Mouse (Mus musculus) c-Kit-positive CD71-positive TER-119-positive erythroid progenitor cells, embryonic 14.5 days (primary cell): ENCODE measurements around the gene Krtcap2.

Source experiments
- DNase-seq: peaks from one replicate; pipeline ENCODE4 v3.0.0-alpha.2; 2013; ENCODE audit warnings: low spot score

Gene Krtcap2

GRCm38 (mm10) chr3:89250435-89251040, 4.8 kb downstream of the Krtcap2 start:
- peak; percentile 59 for DNase-seq

- no peak for DNase-seq
These were observed 5.7 kb downstream of the Krtcap2 start for GRCm38 (mm10) chr3:89251365-89251895.

DNA sequence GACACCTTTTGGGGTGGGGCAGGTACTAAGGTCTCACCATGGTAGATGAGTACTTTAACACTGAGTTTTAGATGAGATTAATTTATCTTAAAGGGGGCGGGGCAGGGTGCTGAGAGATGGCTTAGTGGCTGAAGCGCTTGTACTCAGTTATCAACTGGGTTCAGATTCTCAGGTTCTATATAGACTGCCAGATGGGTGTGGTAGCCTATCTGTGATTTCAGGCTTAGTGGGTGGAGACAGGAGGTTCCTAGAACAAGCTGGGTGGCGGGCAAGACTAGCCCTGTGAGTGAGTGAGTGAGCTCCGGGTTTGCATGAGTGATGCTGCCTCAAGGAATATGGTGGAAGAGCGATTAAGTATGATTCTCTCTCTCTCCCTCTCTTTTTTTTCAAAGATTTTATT, 9.2 kb downstream of the Krtcap2 start:
- DNase-seq, result peak; percentile 35

DNA sequence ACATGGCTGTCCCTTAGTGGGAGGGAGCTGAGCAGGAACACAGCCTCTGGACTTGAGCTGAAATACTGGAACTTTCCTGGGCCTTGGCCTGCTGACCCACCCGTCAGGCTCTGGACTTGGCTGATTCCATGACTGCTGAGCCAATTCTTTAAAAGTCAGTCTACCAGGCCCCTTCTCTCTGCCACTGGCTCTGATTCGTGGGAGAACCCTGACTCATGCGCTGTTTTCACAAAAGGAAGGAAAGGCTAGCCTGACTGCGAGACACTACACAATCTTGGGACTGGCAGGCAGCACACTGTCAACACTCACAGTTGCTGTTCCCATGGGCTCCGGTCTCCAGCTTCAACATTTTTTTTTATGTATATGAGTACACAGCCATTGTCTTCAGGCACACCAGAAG, 10.4 kb downstream of the Krtcap2 start:
- no peak for DNase-seq

DNA sequence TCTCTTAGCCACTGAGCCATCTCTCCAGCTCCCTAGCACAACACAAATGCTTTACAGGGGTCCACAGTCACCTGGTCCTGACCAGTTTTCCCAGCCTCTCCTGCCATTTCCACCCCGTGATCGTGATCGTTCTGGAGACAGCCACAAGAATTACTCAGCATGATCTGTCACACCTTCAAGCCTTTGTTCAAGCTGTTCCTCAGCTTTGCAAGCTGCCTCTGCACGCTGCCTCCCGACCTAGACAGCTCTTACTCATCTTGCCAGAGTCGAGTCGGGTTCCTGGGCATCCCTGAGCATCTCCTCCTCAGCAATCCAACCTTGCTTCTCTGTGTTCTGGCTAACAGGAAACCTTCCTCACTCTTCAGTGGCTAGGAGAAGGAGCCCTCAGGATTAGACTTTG, 13.3 kb downstream of the Krtcap2 start, which contains the start of gene Dpm3:
Gene Dpm3, plus strand, starts transcription at position 283 of the 400 bp plus-strand sequence.
- DNase-seq, result no peak

DNA sequence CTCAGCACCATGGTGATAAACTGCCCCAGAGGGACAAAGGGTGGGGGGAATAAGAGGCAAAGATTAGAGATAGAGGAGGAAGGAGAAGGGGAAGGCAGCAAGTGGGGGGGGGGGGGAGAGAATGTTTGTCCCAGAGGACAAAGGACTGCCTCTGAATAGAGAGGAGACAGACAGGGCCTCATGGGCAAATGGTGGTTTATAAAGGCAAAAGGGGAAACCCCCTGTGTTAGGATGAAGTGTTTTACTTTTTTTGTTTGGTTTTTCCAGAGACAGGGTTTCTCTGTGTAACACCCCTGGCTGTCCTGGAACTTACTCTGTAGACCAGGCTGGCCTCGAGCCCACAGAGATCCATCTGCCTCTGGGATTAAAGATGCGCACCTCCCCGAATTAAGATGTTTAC, 14.4 kb downstream of the Krtcap2 start:
- DNase-seq, result no peak

DNA sequence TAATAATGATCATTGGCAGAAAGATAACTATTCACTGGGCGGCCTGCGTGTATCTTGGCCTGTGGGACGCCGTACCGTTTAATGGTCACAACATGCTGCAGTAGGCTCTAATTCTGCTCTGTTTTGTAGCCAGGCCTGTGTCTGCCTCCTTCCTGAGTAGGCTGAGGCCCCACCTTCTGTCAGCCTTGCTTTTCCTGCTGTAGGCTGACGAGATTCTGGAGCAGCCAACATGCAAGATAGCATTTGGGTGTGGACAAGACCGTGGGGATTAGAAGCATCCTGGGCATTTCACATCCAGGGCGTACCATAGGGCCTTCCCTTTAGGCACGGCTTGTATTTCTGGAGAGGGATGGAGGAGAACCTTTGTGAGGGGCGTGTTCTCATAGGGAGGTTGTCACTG, 16.7 kb downstream of the Krtcap2 start:
- DNase-seq, result no peak

GRCm38 (mm10) chr3:89266439-89266893, 20.7 kb downstream of the Krtcap2 start:
- peak; percentile 78 for DNase-seq

DNA sequence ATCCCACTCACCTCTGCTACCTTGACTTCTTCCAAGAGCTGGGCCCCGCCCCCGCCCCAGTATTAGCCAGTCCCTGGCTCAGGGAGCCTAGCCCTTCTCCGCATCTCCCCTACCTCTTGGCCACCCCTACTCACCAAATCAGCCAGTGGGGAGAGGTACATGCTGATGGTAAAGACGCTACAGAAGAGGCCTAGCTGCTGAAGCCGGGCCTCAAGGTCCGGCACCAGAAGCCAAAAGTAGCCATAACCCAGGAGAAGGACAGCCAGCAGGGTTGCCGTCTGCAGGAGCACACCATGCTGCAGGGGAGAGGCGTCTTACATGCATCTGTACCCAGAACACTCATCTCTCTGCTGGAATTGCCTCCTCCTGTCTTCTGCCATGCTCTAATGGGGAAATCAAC, 23.1 kb downstream of the Krtcap2 start:
- no peak for DNase-seq

- no peak for DNase-seq
These were observed 24.4 kb downstream of the Krtcap2 start, which contains the start of gene Slc50a1 for GRCm38 (mm10) chr3:89270051-89270755. Gene Slc50a1, minus strand, starts transcription at chr3:89270570.

GRCm38 (mm10) chr3:89270891-89271290, 25.1 kb downstream of the Krtcap2 start:
- DNase-seq, result no peak

GRCm38 (mm10) chr3:89271760-89272159, 26.0 kb downstream of the Krtcap2 start:
- no peak for DNase-seq

DNA sequence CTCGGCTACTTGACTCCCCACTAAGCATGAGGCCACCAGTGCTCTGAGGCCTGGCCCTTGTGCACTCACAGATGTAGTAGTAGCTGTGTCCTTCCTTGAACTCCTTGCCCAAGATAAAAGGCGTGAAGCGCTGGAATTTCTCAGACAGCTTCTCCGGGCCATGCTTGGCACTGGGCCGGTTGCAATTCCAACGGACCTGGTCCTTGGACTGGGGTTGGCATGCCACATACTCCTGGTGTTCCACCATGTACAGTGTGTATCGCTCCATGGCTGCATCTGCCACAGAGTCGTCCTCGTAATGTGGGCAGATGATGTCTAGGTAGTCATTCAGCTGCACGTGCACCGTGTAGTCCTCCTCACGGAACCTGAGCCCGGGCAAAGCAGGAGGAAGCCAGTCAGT, 30.3 kb downstream of the Krtcap2 start:
- DNase-seq, result no peak

DNA sequence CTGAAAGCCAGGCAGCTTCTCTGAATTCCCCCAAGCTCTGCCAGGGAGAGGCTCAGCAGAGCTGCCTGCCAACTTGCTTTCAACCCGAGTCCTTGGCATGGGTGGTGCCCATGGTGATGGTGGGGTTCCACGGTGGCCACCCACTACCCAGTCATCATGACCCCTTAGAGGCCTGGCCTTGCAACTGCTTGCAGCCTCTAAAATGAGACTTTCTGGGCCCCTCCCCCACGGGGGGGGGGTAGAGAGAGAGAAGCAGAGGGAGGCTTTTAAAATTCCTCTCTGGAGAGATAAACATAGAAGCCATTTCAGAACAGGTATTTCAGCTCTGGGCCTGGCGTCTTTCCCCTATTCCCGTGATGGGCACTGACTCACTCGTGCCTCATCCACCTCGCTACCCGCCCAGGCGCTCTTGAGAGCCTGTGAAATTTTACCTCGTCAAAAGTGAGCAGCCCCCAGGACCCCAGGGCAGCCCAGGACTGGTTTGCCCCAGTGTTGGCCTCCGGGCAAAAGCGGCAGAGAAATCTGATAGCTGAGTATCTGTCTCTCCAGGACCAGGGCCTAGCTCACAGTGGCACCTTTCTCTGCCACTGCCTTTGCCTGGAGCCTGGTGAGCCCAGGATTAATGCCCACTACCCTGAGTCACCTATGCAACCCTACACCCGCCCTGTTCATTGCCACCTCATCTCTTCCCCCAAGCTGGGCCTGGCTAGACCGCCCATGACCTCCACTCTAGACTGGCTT, 31.7 kb downstream of the Krtcap2 start:
- DNase-seq, result no peak

- DNase-seq, result no peak
These were observed 32.3 kb downstream of the Krtcap2 start for GRCm38 (mm10) chr3:89278107-89278506.

DNA sequence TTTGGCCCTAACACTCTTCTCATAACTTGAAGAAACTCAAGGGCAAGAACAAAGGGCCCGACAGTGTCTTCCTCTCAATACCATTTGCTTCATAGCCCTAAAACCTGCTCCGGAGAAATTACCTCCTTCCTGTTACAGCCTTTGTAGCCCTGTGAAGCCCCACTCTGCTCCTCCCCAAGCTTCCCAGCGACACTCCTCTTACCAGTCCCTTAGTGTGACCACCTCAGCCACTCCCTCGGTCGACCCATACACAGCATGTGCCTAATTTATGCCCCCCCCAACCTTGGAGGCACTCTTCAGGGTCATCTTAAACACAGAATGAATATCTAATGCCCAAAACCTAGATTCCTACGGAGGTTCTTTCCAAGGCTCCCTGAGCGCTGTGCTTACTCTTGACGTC, 32.9 kb downstream of the Krtcap2 start:
- DNase-seq, result no peak

DNA sequence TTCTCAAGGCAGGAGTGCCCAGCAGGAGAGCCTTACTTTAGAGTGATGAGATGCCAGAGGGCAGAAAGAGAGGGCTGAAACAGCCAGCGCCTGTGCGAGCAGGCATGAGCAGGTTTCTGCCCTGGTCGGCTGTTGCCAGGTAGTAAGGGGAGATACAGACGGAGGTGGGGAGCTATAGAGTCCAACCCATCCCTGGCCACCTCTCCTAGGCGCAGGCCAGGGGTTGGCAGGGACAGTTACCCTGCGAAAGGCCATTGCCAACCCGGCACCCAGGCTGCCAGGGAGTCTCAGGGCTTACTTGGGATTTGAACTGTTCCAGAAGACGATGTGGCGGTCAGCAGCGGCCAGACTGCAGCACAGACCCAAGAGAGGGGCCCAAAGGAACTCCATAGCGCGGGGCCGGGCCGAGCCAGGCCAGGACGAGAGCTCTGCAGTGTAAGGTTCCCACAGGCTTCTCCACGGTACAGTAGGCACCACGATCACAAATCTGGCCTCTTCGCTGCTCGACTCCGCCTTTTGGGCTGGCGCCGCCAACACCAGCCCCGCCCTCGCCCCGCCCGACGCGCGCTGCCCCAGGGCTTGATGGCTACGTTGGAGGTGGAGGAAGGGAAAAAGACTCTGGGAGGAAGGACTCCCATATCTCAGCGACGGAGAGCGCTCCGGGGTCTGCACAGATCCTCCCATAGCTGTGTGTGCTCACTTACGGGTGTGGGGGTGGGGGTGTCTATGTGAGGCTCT, 33.6 kb downstream of the Krtcap2 start:
- no peak for DNase-seq

DNA sequence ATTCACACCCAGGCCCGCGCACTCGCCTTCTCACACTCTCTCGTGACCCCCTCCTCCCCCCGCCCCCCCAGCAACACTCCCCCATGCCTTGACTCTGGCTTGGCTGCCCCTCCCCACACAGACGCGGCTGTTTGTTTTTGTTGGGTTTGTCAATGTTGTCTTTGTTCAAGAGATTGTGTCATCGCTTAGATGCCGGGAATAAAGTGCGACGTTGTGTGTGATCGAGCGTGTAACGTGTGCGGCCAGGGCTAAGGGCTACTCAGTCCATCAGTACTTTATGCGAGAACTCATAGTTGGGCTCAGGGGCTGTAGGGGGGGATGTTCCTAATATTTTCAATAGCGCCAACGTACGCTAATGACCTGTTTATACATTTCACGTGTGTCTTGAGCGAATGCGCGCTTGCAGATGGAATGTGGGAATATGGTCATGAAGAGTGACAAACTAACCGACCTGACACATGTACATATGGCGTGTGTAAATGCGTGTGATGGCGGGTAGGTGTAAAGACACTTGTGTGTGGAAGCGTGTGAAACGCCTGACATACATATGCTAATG, 34.4 kb downstream of the Krtcap2 start:
- no peak for DNase-seq

GRCm38 (mm10) chr3:89280606-89281511, 35.1 kb downstream of the Krtcap2 start, which contains the start of gene Efna1:
Gene Efna1, minus strand, starts transcription at chr3:89281142.
- DNase-seq, result no peak

DNA sequence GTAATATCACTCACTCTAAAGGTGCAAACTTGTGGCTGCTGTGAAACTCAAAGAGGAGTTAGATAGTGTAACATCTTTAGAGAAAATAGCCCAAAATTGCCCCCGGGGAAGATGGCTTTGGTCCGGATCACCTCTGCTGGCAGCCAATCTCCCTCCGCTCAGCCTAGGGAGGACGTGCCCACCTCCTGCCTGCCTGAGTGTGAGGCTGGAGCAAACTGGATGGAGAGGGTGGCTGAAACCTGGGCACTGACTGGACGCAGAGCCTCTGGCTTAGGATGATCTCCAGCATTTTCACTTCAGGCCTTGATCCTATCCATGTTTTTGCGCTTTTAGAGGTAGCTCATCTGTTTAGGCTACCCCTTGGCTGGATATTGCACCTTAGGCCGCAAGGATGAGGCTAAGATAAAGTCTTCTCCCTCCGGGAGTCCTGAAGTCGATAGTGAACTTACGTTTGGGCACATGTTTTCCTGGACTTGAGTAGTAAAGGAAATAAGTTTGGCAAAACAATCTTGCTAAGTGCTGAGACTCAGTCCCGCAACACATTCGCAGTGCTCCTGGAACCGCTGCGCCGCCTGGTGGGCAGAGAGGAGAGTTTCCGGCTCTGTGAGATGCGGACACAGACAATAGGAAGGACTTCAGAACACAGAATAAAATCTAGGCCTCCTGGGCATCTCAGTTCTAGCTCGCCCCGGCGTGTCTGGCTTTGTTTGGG, 36.0 kb downstream of the Krtcap2 start:
- peak; percentile 64 for DNase-seq
